Mouse (Mus musculus) kidney, adult 2 months (tissue): ENCODE data around the gene Tnfaip2.

Experiments
- CTCF ChIP-seq: fragments of 200-500 bp; conservative IDR thresholded peaks from 2 replicates; pipeline ENCODE4 v1.5.1; 2011; ENCODE audit warnings: low read depth, mild to moderate bottlenecking, control low read depth, low read length, moderate library complexity, mixed read lengths; ENCODE audit not compliant: insufficient read depth, insufficient read length
- POLR2A ChIP-seq: fragments of 200-500 bp; IDR thresholded peaks from one replicate; pipeline ENCODE4 v1.6.1; 2011; ENCODE audit warnings: low read depth, low read length, control low read depth

DNA sequence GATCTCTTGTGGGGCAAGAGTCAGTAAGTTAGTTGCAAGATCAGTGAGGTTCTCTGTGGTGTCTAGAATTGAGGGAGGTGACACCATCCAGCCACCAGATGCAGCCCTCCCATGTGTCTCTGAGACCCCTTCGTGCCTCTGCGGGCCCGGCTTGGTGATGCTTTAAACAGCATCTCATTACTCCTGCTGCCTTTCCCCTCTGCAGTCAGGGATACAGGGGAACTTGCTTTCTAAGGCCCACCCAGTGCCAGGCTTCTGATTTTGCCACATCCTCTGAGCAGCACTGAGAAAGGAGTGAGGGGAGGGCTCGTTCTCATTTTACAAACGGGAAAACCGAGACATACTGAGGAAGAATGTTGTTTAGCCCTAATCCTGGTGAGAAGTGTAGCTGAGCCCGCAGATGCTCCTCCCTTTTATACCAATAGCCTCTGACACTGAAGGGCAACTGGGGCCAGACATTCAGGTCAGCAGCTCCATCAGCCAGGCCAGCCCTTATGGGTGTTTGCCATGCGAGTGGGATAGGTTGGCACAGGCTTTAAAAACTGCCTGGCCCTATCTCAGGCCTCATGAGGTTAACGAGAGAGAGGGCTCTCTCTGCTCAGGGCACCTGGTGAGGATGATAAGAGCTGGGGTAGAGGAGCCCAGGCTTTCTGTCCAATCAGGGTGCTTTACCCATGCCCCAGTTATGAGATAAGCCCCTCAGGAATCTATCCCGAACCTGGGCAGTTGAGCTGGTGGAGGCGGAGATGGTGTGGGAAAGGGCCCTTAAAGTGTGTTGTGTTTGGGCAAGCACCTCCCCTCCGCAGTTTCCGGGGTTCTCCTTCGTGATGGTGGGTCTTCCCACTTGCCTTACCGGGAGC is 972 bp downstream of the Tnfaip2 start:
- no peak for TF ChIP-seq CTCF
- no peak for TF ChIP-seq POLR2A
